Mouse (Mus musculus) heart, adult 2 months (tissue): ENCODE measurements around the gene Thap3. TPM values are rescaled to one million over a fixed set of nuclear protein-coding genes. Genes with fewer than 3 reads are reported as not detected.

Experiments
- DNase-seq, 2 experiments: peaks; one replicate each; pipeline ENCODE4 v3.0.0; 2021
- H3K27ac ChIP-seq: fragments of 200-600 bp; 2 replicates; pipeline ENCODE4 v1.8.1; 2022
- H3K27me3 ChIP-seq: fragments of 200-500 bp; 2 replicates; pipeline ENCODE4 v1.6.1; 2012; ENCODE audit warnings: mild to moderate bottlenecking, low read length, inconsistent platforms, mixed read lengths; ENCODE audit not compliant: control insufficient read depth, insufficient read depth
- H3K36me3 ChIP-seq: fragments of 200-500 bp; 2 replicates; pipeline ENCODE4 v1.6.1; 2012; ENCODE audit warnings: low read length, inconsistent platforms; ENCODE audit not compliant: control insufficient read depth, insufficient read depth
- H3K4me1 ChIP-seq: fragments of 200-500 bp; 2 replicates; pipeline ENCODE4 v1.6.1; 2011; ENCODE audit warnings: low read length; ENCODE audit not compliant: control insufficient read depth, insufficient read depth
- H3K4me3 ChIP-seq: fragments of 200-600 bp; 2 replicates; pipeline ENCODE4 v1.8.1; 2022
- H3K79me2 ChIP-seq: fragments of 200-500 bp; replicated peaks from 2 replicates; pipeline ENCODE4 v1.6.1; 2012; ENCODE audit warnings: mild to moderate bottlenecking, inconsistent platforms, low read length, moderate library complexity, mixed read lengths; ENCODE audit not compliant: control insufficient read depth, insufficient read depth
- H3K9ac ChIP-seq: fragments of 200-500 bp; 2 replicates; pipeline ENCODE4 v1.6.1; 2012; ENCODE audit warnings: low read depth, mild to moderate bottlenecking, control low read depth, inconsistent platforms, low read length, mixed read lengths
- CTCF ChIP-seq: fragments of 200-600 bp; IDR thresholded peaks from 2 replicates; pipeline ENCODE4 v1.8.1; 2022; ENCODE audit warnings: antibody characterized with exemption, mild to moderate bottlenecking, moderate library complexity
- EP300 ChIP-seq: fragments of 200-500 bp; IDR thresholded peaks from 2 replicates; pipeline ENCODE4 v1.6.1; 2011; ENCODE audit warnings: low read depth, low read length, control low read depth; ENCODE audit not compliant: insufficient read depth
- POLR2A ChIP-seq: fragments of 200-500 bp; IDR thresholded peaks from 2 replicates; pipeline ENCODE4 v1.6.1; 2011; ENCODE audit warnings: mild to moderate bottlenecking, low read depth, low read length, control low read depth; ENCODE audit not compliant: insufficient read depth
- WGBS: fragments of 180-500 bp; shearing (Covaris S2); methylation state at CpG from one replicate; pipeline ENCODE4 v1.1.7; 2018; 5-methylcytosine and 5-hydroxymethylcytosine counted together
- intact Hi-C: fragments of 180-260 bp; cut with DNase I; formaldehyde crosslinking; loops from one replicate; pipeline ENCODE4 v1.15.1; 2025
- polyA plus RNA-seq: library from polyadenylated mRNA; depleted of rRNA; stranded (reverse); fragments of >200 nt; gene quantifications from 2 replicates; pipeline ENCODE4 v1.2.3, GENCODE M21; 2012
- total RNA-seq, 2 experiments: library from RNA; stranded (reverse); gene quantifications; 2 replicates each; pipeline ENCODE4 v1.2.3; 2021

The Thap3 gene
- total and polyA plus RNA-seq, 3 experiments = 12.0 to 27.6 (median 13.5) TPM

DNA sequence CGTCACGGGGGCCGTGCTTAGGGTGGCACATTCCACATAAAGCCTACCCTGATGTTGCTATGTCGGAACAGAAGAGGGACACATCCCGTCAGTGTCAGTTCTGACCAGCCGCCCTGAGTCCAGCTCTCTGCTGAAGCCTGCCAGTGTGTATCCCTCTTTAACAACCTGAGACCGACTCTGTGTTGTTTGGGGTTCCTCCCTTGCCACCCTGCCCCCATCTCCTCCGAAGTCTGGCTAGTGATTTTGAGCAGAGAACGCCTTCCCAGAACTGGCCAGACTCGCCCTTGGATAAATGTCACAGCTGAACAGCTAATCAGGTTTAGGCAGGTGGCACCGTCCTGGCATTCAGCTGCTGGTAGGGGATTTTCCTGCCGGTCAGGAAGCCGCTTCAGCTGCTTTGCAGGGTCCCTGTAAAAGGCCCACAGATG is 21.9 kb upstream of the Thap3 start:
- Histone ChIP-seq H3K4me1 (peaks cover 17% of the 10 kb centered on the region), H3K79me2 (peaks cover 3% of the 10 kb centered on the region; the same call in 1 of the 2 replicates), H3K27me3 (no peaks in the 10 kb centered on the region), H3K4me3 (peak overlapping the region; percentile 88), H3K9ac (peak overlapping the region; percentile 90), H3K27ac (peak overlapping the region; percentile 98), H3K36me3 (peaks cover 4% of the 10 kb centered on the region)
- intact Hi-C loops = loop anchor here (1.0 kb wide), 1 partner anchor 16 kb away; no protein-coding TSS in a partner anchor
- TF ChIP-seq POLR2A (0 out of 2 replicates have a peak, but pooled peaks have one; percentile 23), CTCF (no peak), EP300 (no peak; the same call in 1 of the 2 replicates)
- 12% methylated on average over 13 of the region's 13 CpGs for WGBS
- DNase-seq = peak in 1 of 2 experiments; percentile 48

DNA sequence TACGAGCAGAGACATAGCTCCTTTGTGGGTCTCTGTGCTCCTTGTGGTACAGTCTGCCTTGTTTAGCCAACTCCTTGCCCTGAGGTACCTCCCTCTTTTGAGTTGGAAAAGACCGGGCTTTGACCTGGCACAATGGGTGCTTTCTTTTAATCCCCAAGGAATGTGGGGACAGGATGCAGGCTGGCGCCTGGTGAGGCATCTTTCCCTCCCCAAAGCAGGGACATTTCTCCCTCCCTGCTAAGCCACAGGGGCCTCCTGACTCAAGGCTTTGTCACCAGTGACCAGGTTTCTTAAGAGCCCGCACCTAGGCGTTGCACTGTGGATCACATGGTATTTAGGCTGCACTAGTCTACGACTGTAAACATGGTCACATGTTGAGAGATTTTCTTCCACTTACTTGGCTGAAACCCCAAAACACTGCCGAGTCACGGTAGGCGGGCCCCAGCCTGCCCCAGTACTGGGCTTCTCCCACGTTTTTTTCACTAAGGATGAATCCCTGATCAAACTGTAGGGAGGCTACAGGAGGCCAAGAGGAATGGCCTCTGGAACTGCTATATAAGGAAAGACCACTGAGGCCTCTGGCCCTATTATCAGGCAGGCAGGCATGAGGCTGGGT is 21.4 kb upstream of the Thap3 start:
- peaks cover 4% of the 10 kb centered on the region for H3K36me3 ChIP-seq
- WGBS = 2% methylated on average over 10 of the region's 10 CpGs
- TF ChIP-seq CTCF (no peak), POLR2A (peak; percentile 32; the same call in 1 of the 2 replicates), EP300 (no peak; the same call in 1 of the 2 replicates)
- DNase-seq = peak; percentile 62 to 71
- peaks cover 17% of the 10 kb centered on the region for H3K4me1 ChIP-seq
- intact Hi-C loops = loop anchor here (1.0 kb wide), 1 partner anchor 16 kb away; no protein-coding TSS in a partner anchor
- H3K27me3 ChIP-seq = no peaks in the 10 kb centered on the region
- H3K79me2 ChIP-seq = peaks cover 3% of the 10 kb centered on the region; the same call in 1 of the 2 replicates
- H3K27ac ChIP-seq = peak overlapping the region; percentile 98
- peak overlapping the region; percentile 90 for H3K9ac ChIP-seq
- H3K4me3 ChIP-seq = peak overlapping the region; percentile 88

GRCm38 (mm10) chr4:152009076-152010051 is 20.6 kb upstream of the Thap3 start:
- no peak for DNase-seq
- no peaks in the 10 kb centered on the region for H3K27me3 ChIP-seq
- peak overlapping the region; percentile 88 for H3K4me3 ChIP-seq
- under 1% methylated on average over 115 of the region's 115 CpGs for WGBS
- peaks cover 4% of the 10 kb centered on the region for H3K36me3 ChIP-seq
- peaks cover 17% of the 10 kb centered on the region for H3K4me1 ChIP-seq
- H3K9ac ChIP-seq = peak overlapping the region; percentile 90
- H3K79me2 ChIP-seq = peaks cover 3% of the 10 kb centered on the region; the same call in 1 of the 2 replicates
- TF ChIP-seq EP300 = no peak
- TF ChIP-seq CTCF = no peak
- TF ChIP-seq POLR2A = no peak
- intact Hi-C loops = loop anchor here (1.0 kb wide), 1 partner anchor 17 kb away; no protein-coding TSS in a partner anchor
- H3K27ac ChIP-seq = peak overlapping the region; percentile 98

DNA sequence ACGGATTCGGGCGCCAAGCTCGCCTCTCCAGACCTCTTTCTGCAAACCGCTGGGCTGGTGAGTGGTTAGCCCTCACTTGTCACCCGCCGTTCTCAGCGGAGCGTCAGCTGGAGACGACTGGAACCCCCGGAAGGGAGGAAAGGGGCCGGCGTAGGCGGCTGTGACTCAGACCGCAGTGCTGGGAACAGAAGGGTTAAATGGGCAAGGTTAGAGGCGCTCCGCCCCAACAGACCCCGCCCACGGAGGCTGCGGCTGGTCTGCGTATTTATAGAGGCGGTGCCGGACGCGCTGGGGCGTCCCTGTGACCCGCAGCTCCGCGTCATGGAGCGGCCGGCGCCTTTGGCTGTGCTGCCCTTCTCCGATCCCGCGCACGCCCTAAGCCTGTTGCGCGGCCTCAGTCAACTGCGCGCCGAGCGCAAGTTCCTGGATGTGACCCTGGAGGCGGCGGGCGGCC is 19.9 kb upstream of the Thap3 start, which contains the start of gene Klhl21:
Klhl21 (plus strand) TSS at position 182 of the 454 bp plus-strand sequence.
- TF ChIP-seq EP300 (0 out of 2 replicates have a peak, but pooled peaks have one; percentile 50), POLR2A (peak; percentile 96), CTCF (no peak)
- Histone ChIP-seq H3K27ac (peak within 1 kb of the TSS; percentile 98), H3K36me3 (peaks cover 4% of the 10 kb centered on the region), H3K4me1 (peaks cover 17% of the 10 kb centered on the region), H3K4me3 (peak within 1 kb of the TSS; percentile 88), H3K27me3 (no peaks in the 10 kb centered on the region), H3K79me2 (peaks cover 3% of the 10 kb centered on the region; the same call in 1 of the 2 replicates), H3K9ac (peak within 1 kb of the TSS; percentile 90)
- intact Hi-C loops = no loop called here
- WGBS = under 1% methylated on average over 45 of the region's 45 CpGs
- peak; percentile 97 for DNase-seq

DNA sequence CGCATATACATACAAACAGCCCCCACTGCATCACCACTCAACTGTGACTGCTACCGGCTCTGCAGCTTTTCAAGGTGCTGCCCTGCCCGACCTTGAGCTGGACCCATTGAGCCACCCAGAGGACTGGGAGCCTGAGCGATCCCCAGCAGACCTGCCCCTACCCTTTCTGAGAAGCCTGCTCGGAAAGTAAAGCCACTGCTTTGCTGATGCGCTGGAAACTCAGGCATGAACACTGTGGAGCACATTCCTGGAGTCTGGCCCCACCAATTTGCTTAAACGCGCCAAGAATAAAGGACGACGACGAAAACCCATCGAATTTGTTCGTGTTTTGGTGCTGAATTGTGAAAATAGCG is 19.3 kb upstream of the Thap3 start:
- H3K9ac ChIP-seq = peak overlapping the region; percentile 72
- H3K27ac ChIP-seq = peak overlapping the region; percentile 98
- intact Hi-C loops = no loop called here
- peaks cover 4% of the 10 kb centered on the region for H3K36me3 ChIP-seq
- peak; percentile 50 to 61 for DNase-seq
- peaks cover 17% of the 10 kb centered on the region for H3K4me1 ChIP-seq
- H3K79me2 ChIP-seq = peaks cover 3% of the 10 kb centered on the region; the same call in 1 of the 2 replicates
- H3K4me3 ChIP-seq = peak overlapping the region; percentile 88
- no peak for TF ChIP-seq CTCF
- no peak for TF ChIP-seq EP300
- TF ChIP-seq POLR2A = no peak
- under 1% methylated on average over 14 of the region's 14 CpGs for WGBS
- H3K27me3 ChIP-seq = no peaks in the 10 kb centered on the region
